ENCODE assay signal across 8 mouse cellular contexts in the genomic region with DNA sequence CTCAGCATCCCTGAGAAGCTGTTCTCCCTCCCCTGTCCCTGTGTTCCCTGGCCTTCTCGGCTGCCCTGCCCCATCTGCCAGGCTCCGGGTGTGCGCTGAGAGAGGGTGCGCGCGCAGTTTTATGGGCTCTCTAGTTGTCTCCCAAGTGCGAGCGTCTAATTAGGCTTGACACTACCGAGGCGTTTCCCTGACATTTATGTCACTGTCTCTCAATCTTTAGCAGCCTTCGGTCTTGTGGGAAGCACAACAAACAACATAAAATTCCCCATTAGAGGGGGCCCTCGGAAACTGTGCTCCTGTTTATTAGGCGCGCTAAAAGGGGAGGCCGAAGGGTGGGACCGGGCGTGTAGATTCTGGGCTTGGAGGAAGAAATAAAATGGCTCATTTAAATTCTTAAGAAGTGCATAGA.
A peak's percentile ranks its signal among the peaks of the same experiment; 100 is the strongest.
DNase-seq lines count a peak whose midpoint lies in the region; ATAC-seq lines count a peak whose summit lies in the region.

No protein-coding gene starts in this region.

- no peaks in the 10 kb centered on the region for H3K9me3 ChIP-seq in forebrain, embryonic 15.5 days
- H3K9me3 ChIP-seq in limb, embryonic 11.5 days (ENCODE audit: control insufficient read depth, low read length), result no peaks in the 10 kb centered on the region

- peak overlapping the region; percentile 35 for H3K4me3 ChIP-seq in forebrain, embryonic 15.5 days
- H3K4me3 ChIP-seq in limb, embryonic 11.5 days (ENCODE audit: low read depth, low read length), result peak overlapping the region; percentile 27

- H3K4me2 ChIP-seq in forebrain, embryonic 15.5 days (replicated peaks), result peak overlapping the region; percentile 53
- H3K4me2 ChIP-seq in limb, embryonic 11.5 days (ENCODE audit: low read depth, severe bottlenecking), result peak overlapping the region; percentile 48

- no peaks in the 10 kb centered on the region for H3K36me3 ChIP-seq in forebrain, embryonic 15.5 days
- H3K36me3 ChIP-seq in limb, embryonic 11.5 days (ENCODE audit: control insufficient read depth, insufficient read depth, low read length), result no peaks in the 10 kb centered on the region

- H3K4me1 ChIP-seq in forebrain, embryonic 15.5 days, result peaks cover 21% of the 10 kb centered on the region
- peaks cover 18% of the 10 kb centered on the region for H3K4me1 ChIP-seq in limb, embryonic 11.5 days (ENCODE audit: control insufficient read depth, insufficient read depth, low read length)

- H3K27ac ChIP-seq in forebrain, embryonic 15.5 days (replicated peaks), result peak overlapping the region; percentile 37; the same call in 1 of the 2 replicates
- no peak overlapping the region for H3K27ac ChIP-seq in limb, embryonic 11.5 days (replicated peaks; ENCODE audit: low read depth, low read length)

- under 1% methylated on average over 17 of the region's 17 CpGs for WGBS in forebrain, embryonic 15.5 days
- WGBS in limb, embryonic 11.5 days, result under 1% methylated on average over 17 of the region's 17 CpGs

- peak overlapping the region; percentile 18; the same call in 1 of the 2 replicates for H3K9ac ChIP-seq in forebrain, embryonic 15.5 days (replicated peaks)
- H3K9ac ChIP-seq in limb, embryonic 11.5 days (ENCODE audit: low read length), result no peak overlapping the region; the same call in 1 of the 2 replicates

- ATAC-seq in forebrain, embryonic 15.5 days (replicated peaks), result peak; percentile 90
- no peak for ATAC-seq in limb, embryonic 11.5 days (ENCODE audit: insufficient number of reproducible peaks, low FRiP score, low TSS enrichment, low read depth)
- no peak for ATAC-seq in monocyte, adult 5-6 weeks (replicated peaks; ENCODE audit: insufficient number of reproducible peaks, low FRiP score, low TSS enrichment, poor library complexity, severe bottlenecking)

- DNase-seq in kidney, postnatal 14 days, result peak; percentile 11
- no peak for DNase-seq in kidney, adult 18-20 months
- peak; percentile 30 for DNase-seq in c-Kit-positive CD71-positive TER-119-negative erythroid progenitor cells, embryonic 14.5 days (ENCODE audit: low read depth)
- DNase-seq in limb, embryonic 11.5 days (ENCODE audit: low spot score), result peak; percentile 80
- DNase-seq in neural tube, embryonic 10.5 days (ENCODE audit: extremely low spot score, low spot score), result peak; percentile 76
- no peak for DNase-seq in cerebellum, adult 8-10 months

- H3K27me3 ChIP-seq in forebrain, embryonic 15.5 days, result no peaks in the 10 kb centered on the region
- H3K27me3 ChIP-seq in limb, embryonic 11.5 days (ENCODE audit: control insufficient read depth, insufficient read depth, low read length), result no peaks in the 10 kb centered on the region

Comparison
In these comparisons a context has a peak if more than half of its experiments do, and no peak if none do; other contexts are left out.
1. DNase-seq: peak in kidney, postnatal 14 days (single experiment), c-Kit-positive CD71-positive TER-119-negative erythroid progenitor cells, embryonic 14.5 days (single experiment), limb, embryonic 11.5 days (single experiment) and neural tube, embryonic 10.5 days (single experiment); none in kidney, adult 18-20 months (single experiment) and cerebellum, adult 8-10 months (single experiment).